Mouse (Mus musculus) heart, embryonic 11.5 days (tissue): ENCODE results near the gene Nlrp10. TPM values are rescaled to one million over a fixed set of nuclear protein-coding genes. Genes with fewer than 3 reads are reported as not detected.

Source experiments
- polyA plus RNA-seq: library from polyadenylated mRNA; unstranded; fragments of >200 nt; fragmentation: Nextera tagmentation; extraction: Ambion mirVana; gene quantifications from 2 replicates; pipeline ENCODE4 v1.2.1, GENCODE M21; 2014

Nlrp10 gene
- polyA plus RNA-seq, 1 experiment from 2014 or later, result 5.2 TPM

Other genes with a start within 250 kb of the Nlrp10 start
- gene Olfr512, start 216.9 kb downstream of the Nlrp10 start, polyA plus RNA-seq, result not detected in 2 replicates
- gene Olfr513, start 179.2 kb downstream of the Nlrp10 start, polyA plus RNA-seq, result not detected in 2 replicates
- gene Olfr514, start 104.2 kb downstream of the Nlrp10 start, polyA plus RNA-seq, result not detected in 2 replicates
- not detected in 2 replicates for gene Olfr516, start 79.6 kb downstream of the Nlrp10 start, polyA plus RNA-seq
- not detected in 2 replicates for gene Olfr517, start 57.8 kb downstream of the Nlrp10 start, polyA plus RNA-seq
- gene Olfr518, start 45.2 kb downstream of the Nlrp10 start, polyA plus RNA-seq, result not detected in 2 replicates
- not detected in 2 replicates for gene Olfr519, start 35.8 kb downstream of the Nlrp10 start, polyA plus RNA-seq
- 54.7 and 66.0 TPM in 2 replicates for gene Eif3f, start 4.2 kb upstream of the Nlrp10 start, polyA plus RNA-seq
- 0.45 and 0.63 TPM in 2 replicates for gene Tub, start 20.2 kb upstream of the Nlrp10 start, polyA plus RNA-seq
- gene Ric3, start 153.2 kb upstream of the Nlrp10 start, polyA plus RNA-seq, result 1.7 and 1.9 TPM in 2 replicates
- 1.7 and 2.1 TPM in 2 replicates for gene Lmo1, start 245.0 kb upstream of the Nlrp10 start, polyA plus RNA-seq